Mouse (Mus musculus) G1E-ER4 (cell line): ENCODE data around the gene Gm20388. TPM values are rescaled to one million over a fixed set of nuclear protein-coding genes. Genes with fewer than 3 reads are reported as not detected.

Source experiments
- GATA1 ChIP-seq: IDR thresholded peaks from one replicate; pipeline ENCODE4 v1.8.0; 2012; ENCODE audit warnings: low read length, inconsistent platforms
- polyA plus RNA-seq: library from polyadenylated mRNA; stranded (reverse); fragments of >175 nt; gene quantifications from 2 replicates; pipeline ENCODE4 v1.2.3, GENCODE M21; 2012

Gene Gm20388
- polyA plus RNA-seq, 1 experiment: not detected

DNA sequence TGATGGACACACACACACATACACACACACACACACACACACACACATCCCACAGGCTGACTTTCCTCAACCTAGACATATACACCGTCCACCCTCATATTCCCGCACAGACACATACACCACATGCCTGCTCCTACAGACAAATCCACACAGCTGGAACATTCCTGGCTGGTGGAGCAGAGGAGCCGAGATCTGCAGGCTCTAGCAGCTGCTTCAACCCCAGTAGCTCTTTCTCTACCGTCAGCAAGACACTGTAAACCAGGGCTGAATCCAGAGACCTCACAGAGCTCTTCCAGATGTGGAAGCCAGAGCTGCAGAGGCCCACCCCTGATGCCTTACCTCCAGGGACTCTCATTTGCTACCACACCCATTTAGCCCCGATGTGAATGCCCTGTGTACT is 2451.6 kb downstream of the Gm20388 start:
- no peak for TF ChIP-seq GATA1

DNA sequence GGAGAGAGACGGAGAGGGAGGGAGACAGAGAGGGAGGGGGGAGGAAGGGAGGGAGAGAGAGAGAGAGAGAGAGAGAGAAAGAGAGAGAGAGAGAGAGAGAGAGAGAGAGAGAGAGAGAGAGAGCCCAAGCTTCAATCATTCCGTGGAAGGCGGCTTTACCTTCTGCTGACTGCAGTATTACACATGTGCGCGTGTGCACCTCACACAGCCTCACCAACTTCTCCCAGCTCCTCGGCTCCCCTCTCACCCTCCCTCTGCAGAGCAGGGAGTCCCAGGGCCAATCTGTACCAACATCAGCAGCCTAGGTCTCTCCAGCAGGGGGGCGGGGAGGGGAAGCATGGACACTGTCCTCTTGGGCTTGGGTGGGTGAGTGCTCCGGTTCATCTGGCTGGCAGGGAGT is 2452.3 kb downstream of the Gm20388 start:
- no peak for TF ChIP-seq GATA1

DNA sequence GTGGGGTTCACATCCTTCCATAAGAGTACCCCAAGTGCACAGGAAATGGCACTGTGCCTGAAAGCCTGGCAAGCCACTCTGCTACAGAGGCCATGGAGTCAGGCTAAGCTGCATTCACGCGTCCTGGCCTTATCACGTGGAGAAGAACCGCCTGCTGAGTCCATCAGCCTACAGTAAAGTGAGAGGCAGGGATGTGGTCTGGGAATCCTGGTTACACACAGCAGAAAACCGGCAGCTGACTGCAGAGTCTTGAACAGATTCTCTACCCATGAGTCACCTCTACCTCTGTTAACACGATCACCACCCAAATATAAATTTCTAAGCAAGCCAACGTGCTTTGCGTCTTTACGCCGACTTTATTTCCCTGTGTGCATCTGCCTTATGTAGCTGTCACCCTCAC is 2457.9 kb downstream of the Gm20388 start:
- no peak for TF ChIP-seq GATA1

DNA sequence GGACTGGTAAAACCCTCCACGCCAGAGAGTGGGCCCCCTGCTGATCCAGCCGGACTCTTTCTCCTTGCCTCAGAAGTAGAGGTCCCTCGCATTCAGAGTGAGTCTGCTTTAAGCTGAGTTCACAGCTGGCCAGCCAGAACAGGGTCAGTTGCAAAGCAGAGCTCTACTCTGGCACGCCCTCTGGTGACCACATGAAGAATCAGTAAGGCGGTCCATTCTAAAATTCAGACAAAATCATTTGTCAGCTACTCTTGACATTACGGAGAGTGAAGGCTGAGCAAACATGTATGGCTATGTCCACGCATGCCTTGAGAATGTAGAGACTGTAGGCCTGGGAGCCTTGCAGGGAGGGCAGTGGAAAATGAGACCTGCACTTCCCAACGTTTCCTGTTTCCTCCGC is 2459.0 kb downstream of the Gm20388 start:
- TF ChIP-seq GATA1: no peak

DNA sequence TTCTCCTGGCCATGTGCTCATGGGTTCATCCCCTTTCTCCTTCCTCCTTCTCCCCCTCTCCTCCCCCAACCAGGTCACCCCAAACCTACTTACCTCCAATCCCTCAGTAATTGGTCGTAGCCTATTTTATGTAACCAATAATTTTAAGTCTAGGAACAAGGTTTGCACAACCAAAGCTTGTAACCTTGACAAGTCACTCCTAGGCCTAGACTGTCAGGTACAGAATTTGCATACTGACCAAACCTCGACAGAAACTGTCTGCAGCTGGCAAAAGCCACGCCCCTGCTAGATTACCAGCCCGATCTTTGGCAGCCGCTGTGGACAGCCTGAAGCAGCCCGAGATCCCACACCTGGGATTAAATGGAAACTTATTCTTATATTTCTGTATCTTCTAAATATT is 2461.1 kb downstream of the Gm20388 start:
- no peak for TF ChIP-seq GATA1

DNA sequence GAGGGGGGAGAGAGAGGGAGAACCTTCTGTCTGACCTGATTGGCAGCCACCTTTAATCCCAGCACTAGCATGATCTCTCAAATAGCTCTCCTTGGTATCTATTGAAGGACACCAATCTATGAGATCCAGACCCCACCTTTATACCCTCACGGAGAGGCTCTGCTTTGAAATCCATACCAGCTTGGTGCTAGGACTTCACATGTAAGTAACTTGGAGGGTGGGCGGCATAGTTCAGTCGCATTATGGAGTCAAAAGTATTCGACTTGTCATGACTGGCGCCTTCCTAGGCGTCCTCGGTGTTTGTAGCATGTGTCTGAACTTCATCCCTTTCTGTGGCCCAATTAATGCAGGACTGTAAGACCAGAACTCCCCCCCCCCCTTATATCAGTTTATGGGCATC is 2464.7 kb downstream of the Gm20388 start:
- TF ChIP-seq GATA1: no peak

DNA sequence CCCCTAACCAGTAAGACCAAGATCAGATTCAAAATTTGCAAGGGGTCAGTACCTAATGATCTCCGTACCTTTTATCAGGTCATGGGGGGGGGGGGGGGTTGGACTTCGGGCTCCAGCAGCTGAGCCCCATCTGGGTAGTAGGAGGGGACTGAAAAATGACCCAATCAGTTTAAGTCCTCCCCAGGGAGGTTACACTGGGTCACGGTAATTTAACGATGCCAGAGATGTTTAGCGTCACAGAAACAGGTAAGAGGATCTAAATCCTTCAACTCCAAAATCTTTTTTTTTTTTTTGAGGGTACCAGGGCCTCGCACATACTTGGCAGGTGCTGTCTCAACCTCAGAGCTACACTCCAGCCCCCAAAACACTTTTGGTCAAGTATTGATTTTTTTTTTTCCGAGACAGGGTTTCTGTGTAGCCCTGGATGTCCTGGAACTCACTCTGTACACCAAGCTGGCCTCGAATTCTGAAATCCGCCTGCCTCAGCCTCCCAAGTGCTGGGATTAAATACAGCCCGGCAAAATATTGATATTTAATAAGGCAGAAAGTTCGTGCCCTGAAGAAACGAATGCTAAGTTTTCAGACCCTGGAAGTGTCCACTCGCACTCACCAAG is 2465.2 kb downstream of the Gm20388 start:
- TF ChIP-seq GATA1: no peak

DNA sequence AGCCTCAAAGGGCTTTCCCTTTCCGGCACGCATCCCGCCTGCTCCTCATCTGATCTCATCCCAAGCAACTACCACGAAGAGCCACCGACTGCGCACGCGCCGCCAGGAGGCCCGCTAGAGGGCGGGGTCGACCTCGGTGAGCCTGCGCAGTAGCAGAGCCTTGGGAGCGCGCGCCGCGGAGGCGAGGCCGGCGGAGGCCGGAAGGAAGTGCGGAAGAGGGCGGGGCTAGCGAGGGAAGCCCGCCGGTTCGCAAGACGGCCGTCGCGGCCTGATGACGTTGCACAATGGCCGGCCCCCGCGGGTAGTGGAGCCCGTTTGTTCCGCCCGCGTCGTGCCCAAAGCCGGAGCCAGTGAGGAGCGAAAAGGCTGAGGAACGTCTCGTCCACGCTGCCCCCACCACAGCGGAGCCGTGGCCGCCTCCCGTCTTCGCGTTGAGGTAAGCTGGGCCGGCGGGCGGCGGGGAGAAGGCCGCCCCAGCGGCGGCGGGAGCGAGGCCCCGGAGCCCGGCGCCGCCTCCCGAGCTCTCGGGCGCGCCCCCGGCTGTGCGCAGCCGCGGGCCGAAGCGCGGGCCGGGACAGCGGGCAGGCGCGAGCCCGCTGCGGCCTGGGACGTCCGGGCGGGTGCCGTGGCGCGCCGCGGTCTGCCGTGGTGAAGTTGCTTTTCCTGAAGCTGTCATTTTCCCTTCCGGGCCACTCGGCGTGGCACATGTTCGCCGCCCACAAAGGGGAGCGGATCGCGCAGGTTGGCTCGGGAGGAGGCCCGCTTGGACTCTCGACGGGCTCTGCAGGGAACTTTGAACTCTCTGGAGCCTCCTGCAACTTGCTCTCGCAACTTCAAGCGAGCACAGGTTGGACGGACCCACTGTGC is 2466.0 kb downstream of the Gm20388 start, which contains the start of gene Zc3h18:
TSS of gene Zc3h18 (plus strand) at position 245 of the 867 bp plus-strand sequence.
- TF ChIP-seq GATA1: no peak

DNA sequence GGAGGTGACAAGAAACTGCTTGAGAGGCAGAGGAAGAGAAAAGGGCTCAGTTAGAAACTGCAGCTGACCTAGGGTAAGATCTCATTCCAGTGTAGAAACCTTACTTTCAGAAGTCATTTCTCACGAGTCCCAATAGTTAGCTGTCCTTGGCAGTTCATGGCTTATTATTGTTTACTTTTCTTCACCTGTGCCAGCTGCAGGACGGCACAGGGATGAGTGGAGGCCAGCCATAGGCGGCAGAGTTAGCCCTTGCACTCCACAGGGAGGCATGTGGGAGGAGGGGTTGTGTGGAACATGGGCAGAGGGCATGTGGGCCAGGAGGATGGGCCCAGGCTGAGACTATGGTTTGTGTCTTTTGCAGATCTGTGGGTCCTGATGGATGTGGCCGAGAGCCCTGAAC is 2472.4 kb downstream of the Gm20388 start:
- TF ChIP-seq GATA1: no peak

DNA sequence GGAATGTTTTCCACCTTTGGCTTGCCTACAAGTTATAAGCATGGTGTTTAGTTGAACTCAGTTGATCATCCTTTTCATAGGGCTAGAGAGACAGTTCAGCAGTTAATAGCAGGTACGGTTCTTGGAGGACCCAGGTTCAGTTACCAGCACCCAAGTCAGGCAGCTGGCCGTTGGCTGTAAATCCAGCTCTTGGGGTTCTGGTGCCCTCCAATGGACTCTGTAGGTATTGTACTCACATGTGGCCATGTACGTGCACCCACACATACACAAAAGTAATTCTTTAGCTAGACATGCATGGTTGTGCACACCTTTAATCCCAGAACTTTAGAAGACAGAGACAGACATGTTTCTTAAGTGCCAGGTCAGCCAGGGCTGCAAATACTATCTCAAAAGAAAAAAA is 2478.7 kb downstream of the Gm20388 start:
- TF ChIP-seq GATA1: no peak

DNA sequence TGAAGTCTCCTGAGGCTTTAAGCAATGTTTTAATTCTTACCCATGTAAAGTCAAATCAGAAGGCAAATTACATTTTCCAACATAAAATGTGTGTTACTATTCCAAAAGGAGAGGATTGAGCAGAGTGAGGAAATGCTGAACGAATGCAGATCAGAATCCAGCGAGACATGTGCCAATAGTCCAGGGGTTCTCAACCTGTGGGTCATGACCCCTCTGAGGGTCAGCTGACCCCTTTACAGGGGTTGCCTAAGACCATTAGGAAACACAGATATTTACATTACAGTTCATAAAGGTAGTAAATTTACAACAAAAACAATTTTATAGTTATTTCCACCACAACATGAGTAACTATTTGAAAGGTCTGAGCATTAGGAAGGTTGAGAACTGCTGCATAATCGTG is 2480.1 kb downstream of the Gm20388 start:
- TF ChIP-seq GATA1: no peak

DNA sequence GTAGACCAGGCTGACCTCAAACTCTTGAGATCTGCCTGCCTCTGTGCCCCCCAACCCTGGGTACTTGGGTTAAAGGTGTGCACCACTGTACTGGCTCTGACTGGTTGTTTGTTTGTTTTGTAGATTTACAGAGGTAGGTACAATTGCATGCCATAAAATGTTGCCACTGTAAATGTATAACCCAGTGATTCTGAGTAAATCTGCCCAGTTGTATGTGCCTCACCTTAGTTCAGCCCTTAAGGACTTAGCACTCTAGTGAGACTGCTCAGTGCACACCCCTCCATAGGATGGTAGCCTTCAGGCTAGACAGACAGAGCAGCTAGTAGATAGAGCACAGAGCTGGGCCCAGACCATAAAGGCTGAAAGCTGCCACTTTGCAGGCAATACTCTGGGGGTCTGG is 2483.1 kb downstream of the Gm20388 start:
- TF ChIP-seq GATA1: no peak

DNA sequence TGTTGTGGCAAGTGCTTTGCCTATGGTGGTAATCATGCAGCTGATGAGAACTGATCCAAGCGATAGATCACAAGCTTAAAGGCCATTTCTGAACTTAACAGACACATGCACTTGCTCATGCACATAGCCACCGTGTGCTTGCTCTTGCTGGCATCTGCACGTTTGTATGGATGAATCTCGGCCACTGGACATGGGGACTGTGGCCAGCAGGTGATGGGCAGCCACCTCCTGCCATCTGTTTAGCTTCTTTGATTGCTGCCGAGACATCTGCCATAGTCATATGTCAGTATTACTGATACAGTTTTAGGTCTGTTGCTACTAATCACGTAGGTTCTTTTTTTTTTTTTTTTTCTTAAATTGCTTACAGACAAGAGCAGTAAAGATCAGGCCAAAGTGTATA is 2484.7 kb downstream of the Gm20388 start:
- TF ChIP-seq GATA1: no peak

DNA sequence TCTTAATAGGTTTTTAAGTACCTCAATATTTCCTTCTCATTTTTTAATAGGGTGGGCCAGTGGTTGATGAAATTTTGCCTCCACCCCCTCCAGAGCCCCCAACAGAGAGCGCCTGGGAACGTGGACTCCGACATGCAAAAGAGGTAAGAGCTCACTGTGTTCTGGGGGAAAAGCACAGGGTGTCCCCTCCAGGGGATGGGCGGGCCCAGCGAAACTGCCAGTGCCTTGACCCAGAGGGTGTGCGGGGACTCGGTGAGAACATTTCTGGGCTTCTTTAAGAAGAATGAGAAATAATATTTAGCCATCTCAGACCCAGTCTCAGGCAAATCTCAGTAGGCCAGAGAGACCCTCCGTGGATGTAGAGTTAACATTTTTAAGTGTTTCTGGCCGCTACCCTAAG is 2487.5 kb downstream of the Gm20388 start:
- no peak for TF ChIP-seq GATA1

DNA sequence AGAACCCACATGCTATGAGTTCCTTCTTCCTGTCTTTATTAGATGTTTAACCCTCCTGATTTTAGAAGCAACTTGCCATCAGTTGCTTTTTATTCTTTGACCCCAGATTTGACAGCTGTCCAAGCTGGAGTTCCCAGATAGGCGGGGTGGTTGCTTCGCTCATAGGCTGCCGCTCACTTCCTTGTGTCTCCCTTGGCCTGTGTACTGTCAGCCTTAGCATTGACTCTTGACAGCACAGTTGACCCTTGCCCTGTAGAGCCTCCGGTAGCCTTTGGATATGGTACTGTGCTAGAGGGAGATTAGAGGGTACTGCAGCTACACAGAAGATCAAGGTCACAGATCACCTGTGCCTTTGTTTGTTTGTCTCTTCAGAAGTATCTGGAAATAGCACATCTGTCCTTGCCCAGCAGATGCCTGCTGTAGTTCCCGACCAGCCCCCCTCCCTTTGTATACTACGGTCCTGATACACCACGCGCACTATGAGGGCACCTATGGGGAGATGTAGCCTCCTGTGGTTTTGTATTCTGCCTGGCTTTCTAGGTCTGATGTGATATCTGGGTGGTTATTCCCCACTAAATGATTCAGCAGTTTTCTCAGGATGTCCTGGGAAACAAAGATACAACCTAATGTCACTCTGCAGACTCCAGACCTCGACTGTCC is 2494.6 kb downstream of the Gm20388 start:
- peak; percentile 77 for TF ChIP-seq GATA1

DNA sequence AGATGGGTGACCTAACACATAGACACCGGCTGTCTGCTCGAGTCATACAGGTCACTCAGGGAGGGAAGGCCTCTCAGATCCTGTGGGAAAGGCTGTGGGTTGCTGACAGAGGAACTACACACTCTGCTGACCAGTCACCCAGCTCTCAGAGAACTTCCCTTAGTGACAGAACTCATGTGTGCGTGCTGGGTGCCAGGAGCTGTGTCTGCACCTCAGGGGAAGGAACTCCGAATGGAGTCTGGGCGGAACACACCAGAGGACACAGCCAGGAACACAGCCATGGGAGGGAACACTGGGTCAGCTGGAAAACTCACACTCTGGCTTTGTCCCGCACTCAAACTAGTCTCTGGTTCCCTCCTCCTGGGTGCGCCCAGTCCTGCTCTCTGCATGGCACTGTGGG is 2497.0 kb downstream of the Gm20388 start:
- no peak for TF ChIP-seq GATA1
